Comparison of ENCODE assay signal across 22 mouse cellular contexts in genomic region chr1:82801105-82801783, GRCm38 (mm10). TPM values are rescaled to one million over a fixed set of nuclear protein-coding genes. Genes with fewer than 3 reads are reported as not detected.
"Had no signal": no experiment of that assay in that cellular context is flagged by ENCODE, and none has a peak within 500 bp of the region (broad histone marks: within the 10 kb centered on the region; RNA-seq: fewer than 3 reads in every experiment).

No protein-coding gene starts in this region.

- H3K4me2 ChIP-seq: limb, embryonic 13.5 days; midbrain, embryonic 13.5 days; stomach, embryonic 15.5 days had no signal

- H3K4me1 ChIP-seq: limb, embryonic 13.5 days; midbrain, embryonic 13.5 days; stomach, embryonic 15.5 days had no signal

- H3K4me3 ChIP-seq: limb, embryonic 13.5 days; midbrain, embryonic 13.5 days; stomach, embryonic 15.5 days had no signal

- H3K9me3 ChIP-seq: limb, embryonic 13.5 days; midbrain, embryonic 13.5 days; stomach, embryonic 15.5 days had no signal

- ATAC-seq: midbrain, embryonic 13.5 days had no signal

- DNase-seq: left cerebral cortex, postnatal 4 days; lung, adult 18-20 months; right cerebral cortex, postnatal 14 days; thymus, adult 2 months; thymus, postnatal 25 days had no signal

- H3K9ac ChIP-seq: limb, embryonic 13.5 days; liver, embryonic 14.5 days; midbrain, embryonic 13.5 days; stomach, embryonic 15.5 days had no signal

- H3K36me3 ChIP-seq: limb, embryonic 13.5 days; midbrain, embryonic 13.5 days; stomach, embryonic 15.5 days had no signal

- H3K27ac ChIP-seq: limb, embryonic 13.5 days; liver, embryonic 14.5 days; midbrain, embryonic 13.5 days; stomach, embryonic 15.5 days had no signal

- H3K27me3 ChIP-seq: limb, embryonic 13.5 days; midbrain, embryonic 13.5 days; stomach, embryonic 15.5 days had no signal

RNA-seq across cellular contexts. Expression of gene Gm47791, which starts 30.2 kb away (rescaled TPM):
- total RNA-seq: layer of hippocampus, adult 8-10 months; layer of hippocampus, postnatal 14 days; left cerebral cortex, adult 18-20 months; left cerebral cortex, postnatal 10 days; left cerebral cortex, postnatal 4 days; liver, adult 2 months; megakaryocyte-erythroid progenitor cell, adult 5-6 weeks; midbrain, postnatal 0 days had no signal
- polyA plus RNA-seq: large intestine, adult 2 months; limb, embryonic 13.5 days; liver, adult 2 months; liver, embryonic 14.5 days; lung, embryonic 16.5 days; midbrain, embryonic 13.5 days; midbrain, postnatal 0 days; neural tube, embryonic 14.5 days; spleen, adult 2 months; stomach, embryonic 15.5 days; testis, adult 2 months; thymus, adult 2 months; urinary bladder, adult 2 months had no signal

RNA-seq across cellular contexts. Expression of gene Tm4sf20, which starts 33.0 kb away (rescaled TPM):
- total RNA-seq: layer of hippocampus, adult 8-10 months; layer of hippocampus, postnatal 14 days; left cerebral cortex, adult 18-20 months; left cerebral cortex, postnatal 10 days; left cerebral cortex, postnatal 4 days; liver, adult 2 months; megakaryocyte-erythroid progenitor cell, adult 5-6 weeks; midbrain, postnatal 0 days had no signal
- polyA plus RNA-seq: liver, adult 2 months; liver, embryonic 14.5 days; lung, embryonic 16.5 days; midbrain, postnatal 0 days; neural tube, embryonic 14.5 days; spleen, adult 2 months; testis, adult 2 months had no signal
